Mouse (Mus musculus): ENCODE measurements around the gene Mrpl53. TPM values are rescaled to one million over a fixed set of nuclear protein-coding genes. Genes with fewer than 3 reads are reported as not detected.

The Mrpl53 gene
- polyA plus RNA-seq, 1 experiment, result 95.3 TPM

DNA sequence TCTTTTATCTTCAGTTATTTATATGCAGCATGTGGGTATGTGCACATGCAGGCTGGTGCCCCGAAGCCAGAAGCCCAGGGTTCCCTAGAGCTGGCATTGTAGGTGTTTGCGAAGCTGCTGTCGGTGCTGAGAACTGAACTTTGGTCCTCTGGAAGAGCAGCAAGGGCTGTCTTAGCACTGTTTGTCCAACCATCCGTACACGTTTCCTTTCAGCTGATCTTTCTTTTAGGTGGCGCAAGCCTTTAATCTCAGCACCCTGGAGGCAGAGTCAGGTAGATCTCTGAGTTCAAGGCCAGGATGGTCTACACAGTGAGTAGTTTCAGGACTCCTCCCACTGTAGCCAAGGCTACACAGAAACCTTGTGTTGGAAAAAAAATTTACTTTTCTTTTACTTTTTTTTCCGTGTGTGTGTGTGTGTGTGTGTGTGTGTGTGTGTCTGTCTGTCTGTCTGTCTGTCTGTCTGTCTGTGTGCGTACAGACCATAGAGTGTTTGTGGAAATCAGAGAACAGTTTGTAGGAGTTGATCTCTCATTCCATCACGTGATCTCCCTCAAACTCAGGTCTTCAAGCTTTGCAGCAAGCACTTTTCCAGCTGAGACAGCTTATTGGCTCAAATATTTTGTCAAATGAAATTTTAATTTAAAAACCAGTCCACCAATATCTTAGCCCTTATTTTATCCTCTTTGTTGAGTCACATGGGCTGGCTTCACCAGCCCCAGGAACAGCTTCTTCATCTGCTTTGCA lies 23.5 kb downstream of the Mrpl53 start:
- no peak for TF ChIP-seq CTCF (IDR thresholded peaks at IDR 0.05; ENCODE audit: extremely low read depth, insufficient read depth, low read length)
- no peak for TF ChIP-seq POLR2A (IDR thresholded peaks at IDR 0.05; ENCODE audit: extremely low read depth, insufficient read depth, low read length)
- Histone ChIP-seq H3K4me3 (ENCODE audit: insufficient read depth, low read length) (no peak overlapping the region), H3K4me1 (ENCODE audit: control insufficient read depth, insufficient read depth, low read length) (no peaks in the 10 kb centered on the region), H3K27ac (ENCODE audit: insufficient read depth, low read length) (no peak overlapping the region)

DNA sequence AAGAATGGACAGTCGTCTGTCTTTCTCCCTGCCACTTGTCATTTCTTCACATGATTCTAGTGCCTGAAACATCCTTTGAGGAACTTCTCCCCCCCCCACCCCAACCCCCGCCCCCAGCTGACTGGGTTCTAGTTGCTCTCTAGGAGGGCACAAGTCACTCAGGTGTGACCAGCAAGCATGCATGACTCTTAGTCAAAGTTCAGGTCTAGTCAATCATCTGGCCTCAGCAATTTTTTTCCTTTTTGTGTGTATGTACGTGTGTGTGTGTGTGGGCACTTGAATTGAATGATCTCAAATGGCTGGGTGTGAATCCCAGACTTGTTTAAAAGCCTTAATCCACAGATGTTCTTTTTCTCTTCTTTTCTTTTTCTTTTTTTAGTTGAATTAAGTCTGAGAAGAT lies 25.4 kb downstream of the Mrpl53 start:
- Histone ChIP-seq H3K27ac (ENCODE audit: insufficient read depth, low read length) (no peak overlapping the region), H3K4me3 (ENCODE audit: insufficient read depth, low read length) (no peak overlapping the region), H3K4me1 (ENCODE audit: control insufficient read depth, insufficient read depth, low read length) (no peaks in the 10 kb centered on the region)
- TF ChIP-seq POLR2A (IDR thresholded peaks at IDR 0.05; ENCODE audit: extremely low read depth, insufficient read depth, low read length) (no peak), CTCF (IDR thresholded peaks at IDR 0.05; ENCODE audit: extremely low read depth, insufficient read depth, low read length) (no peak)

DNA sequence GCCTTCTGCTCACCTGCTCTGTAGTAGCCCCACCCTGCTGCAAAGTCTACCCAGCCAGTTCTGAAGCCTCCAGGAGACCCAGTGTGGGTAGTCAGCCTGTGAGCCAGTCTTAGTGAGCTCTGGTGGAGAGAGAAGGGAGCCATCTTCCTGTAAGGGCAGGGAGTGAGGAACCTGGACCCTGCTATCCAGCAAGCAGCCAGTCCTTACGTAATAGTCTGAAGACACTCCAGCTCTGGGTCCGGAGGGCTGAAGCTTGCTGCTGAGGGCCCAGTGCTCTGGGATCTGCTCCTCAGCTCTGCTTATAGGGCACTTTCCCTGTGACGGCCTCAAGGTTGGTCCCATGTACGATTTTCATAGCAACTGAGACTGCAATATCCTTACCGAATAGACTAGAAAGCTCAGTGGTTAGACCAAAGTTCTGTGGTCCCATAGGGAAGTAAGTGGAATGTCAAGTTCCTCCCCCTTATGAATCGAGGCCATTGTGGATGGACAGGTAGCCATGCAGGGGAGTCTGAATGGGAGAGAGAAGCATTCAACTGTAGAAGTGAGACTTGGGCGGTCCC lies 26.2 kb downstream of the Mrpl53 start, which contains the start of gene Rtkn:
Gene Rtkn (plus strand): TSS at position 513 of the 563 bp plus-strand sequence.
- H3K27ac ChIP-seq (ENCODE audit: insufficient read depth, low read length), result peak within 1 kb of the TSS; percentile 89
- no peaks in the 10 kb centered on the region for H3K4me1 ChIP-seq (ENCODE audit: control insufficient read depth, insufficient read depth, low read length)
- TF ChIP-seq CTCF (IDR thresholded peaks at IDR 0.05; ENCODE audit: extremely low read depth, insufficient read depth, low read length) (no peak), POLR2A (IDR thresholded peaks at IDR 0.05; ENCODE audit: extremely low read depth, insufficient read depth, low read length) (no peak)
- H3K4me3 ChIP-seq (ENCODE audit: insufficient read depth, low read length), result peak within 1 kb of the TSS; percentile 54

DNA sequence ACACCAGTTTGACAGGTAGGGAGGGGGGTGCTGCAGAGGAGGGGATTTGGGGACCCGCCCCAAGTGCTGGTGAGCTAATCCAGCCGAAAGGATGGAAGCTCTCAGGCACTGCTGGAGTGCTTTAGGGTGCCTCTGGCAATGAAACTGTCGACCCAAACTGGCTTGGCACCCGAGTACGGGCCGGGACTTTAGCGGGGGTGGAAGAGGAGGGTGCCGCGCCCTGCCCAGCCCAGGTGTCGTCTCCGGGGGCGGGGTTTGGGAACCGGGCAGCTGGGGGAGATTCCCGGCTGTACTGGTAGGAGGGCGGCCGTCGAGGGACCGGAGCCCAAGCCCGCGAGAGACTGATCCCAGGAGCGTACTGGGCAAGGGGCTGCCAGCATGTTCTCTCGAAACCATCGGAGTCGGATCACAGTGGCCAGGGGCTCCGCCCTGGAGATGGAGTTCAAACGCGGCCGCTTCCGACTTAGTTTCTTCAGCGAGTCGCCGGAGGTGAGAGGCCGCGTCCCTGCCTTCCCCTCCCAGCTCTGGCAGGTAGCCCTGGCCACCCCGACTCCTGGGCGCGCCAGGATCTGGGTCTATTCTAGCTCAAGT lies 26.8 kb downstream of the Mrpl53 start:
- no peak for TF ChIP-seq CTCF (IDR thresholded peaks at IDR 0.05; ENCODE audit: extremely low read depth, insufficient read depth, low read length)
- no peak for TF ChIP-seq POLR2A (IDR thresholded peaks at IDR 0.05; ENCODE audit: extremely low read depth, insufficient read depth, low read length)
- peak overlapping the region; percentile 89 for H3K27ac ChIP-seq (ENCODE audit: insufficient read depth, low read length)
- H3K4me3 ChIP-seq (ENCODE audit: insufficient read depth, low read length), result peak overlapping the region; percentile 54
- H3K4me1 ChIP-seq (ENCODE audit: control insufficient read depth, insufficient read depth, low read length), result no peaks in the 10 kb centered on the region

DNA sequence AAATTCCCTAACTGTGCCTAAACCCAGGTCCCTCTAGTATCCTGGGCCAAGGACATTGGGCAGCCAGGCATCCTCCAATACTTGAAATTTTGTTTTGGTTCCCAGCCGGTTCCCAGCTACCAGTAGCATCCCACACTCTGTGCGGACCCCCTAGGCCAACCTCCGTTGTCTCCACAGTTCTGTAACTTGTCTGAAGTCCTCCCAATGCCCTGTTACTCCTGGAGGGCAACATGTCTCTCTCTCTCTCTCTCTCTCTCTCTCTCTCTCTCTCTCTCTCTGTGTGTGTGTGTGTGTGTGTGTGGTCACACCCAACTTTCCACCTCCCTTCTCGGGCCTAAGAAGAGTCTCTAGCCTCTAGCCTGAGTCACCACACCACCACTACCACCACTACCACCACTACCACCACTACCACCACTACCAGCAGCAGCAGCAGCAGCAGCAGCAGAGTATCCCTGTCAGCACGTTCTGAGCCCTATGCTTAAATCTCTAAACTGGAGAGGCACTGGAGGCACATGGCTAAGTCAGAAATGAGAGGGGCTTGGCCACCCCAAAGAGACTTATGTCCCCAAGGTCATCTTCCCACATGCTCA lies 27.5 kb downstream of the Mrpl53 start:
- TF ChIP-seq CTCF (IDR thresholded peaks at IDR 0.05; ENCODE audit: extremely low read depth, insufficient read depth, low read length) (no peak), POLR2A (IDR thresholded peaks at IDR 0.05; ENCODE audit: extremely low read depth, insufficient read depth, low read length) (no peak)
- peak overlapping the region; percentile 89 for H3K27ac ChIP-seq (ENCODE audit: insufficient read depth, low read length)
- no peaks in the 10 kb centered on the region for H3K4me1 ChIP-seq (ENCODE audit: control insufficient read depth, insufficient read depth, low read length)
- H3K4me3 ChIP-seq (ENCODE audit: insufficient read depth, low read length), result peak overlapping the region; percentile 54

DNA sequence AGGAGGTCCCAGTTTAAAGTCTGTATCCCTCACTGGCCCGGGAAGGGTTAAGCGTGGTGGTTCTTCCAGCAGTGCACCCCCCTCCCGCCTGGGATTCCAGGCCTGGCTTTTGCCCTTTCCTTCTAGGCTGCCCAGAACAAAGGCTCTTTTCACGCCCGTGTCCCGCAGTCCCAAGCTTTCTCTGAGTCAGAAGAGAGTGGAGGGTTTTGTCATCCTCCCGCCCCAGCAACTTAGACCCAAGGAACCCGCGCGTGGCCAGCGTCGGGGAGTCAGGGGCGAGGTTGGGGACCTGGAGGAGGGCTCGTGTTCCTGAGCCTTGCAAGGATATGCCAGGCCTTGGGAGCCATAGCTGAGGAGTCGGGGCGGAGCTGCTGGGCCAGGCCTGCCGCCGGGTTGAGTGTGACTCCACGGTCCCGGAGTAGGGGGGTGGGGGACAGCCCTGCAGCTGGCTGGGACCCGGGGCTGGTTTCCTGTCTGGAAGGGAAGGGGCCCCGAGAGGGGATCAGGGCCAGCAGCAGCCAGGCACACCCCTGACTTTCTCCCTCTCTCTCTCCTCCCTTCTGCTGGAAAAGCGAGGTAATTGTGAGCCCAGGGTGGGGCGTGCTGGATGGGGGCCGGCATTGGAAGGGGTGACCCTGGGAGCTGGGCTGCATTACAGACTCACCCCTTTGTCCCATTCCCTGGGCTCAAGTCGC lies 28.2 kb downstream of the Mrpl53 start:
- peak overlapping the region; percentile 54 for H3K4me3 ChIP-seq (ENCODE audit: insufficient read depth, low read length)
- TF ChIP-seq CTCF (IDR thresholded peaks at IDR 0.05; ENCODE audit: extremely low read depth, insufficient read depth, low read length), result no peak
- H3K27ac ChIP-seq (ENCODE audit: insufficient read depth, low read length), result peak overlapping the region; percentile 89
- H3K4me1 ChIP-seq (ENCODE audit: control insufficient read depth, insufficient read depth, low read length), result no peaks in the 10 kb centered on the region

DNA sequence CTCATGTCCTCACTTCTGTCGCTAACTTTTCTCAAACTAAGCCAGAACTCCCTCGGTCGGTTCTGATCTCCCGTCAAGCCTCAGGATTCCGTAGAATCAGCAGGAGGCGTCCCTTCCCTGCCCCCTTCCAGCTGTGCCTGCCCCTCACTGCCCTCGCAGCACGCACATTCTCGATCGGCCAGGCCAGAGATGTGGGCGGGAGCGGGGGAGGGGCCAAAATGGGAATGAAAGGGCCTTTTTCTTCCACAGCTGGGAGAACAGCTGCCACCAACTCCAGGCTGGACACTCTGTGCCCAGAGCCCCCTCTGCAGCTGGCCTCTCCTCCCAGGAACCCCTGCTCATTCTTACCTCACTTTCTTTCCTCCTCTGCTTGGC lies 28.7 kb downstream of the Mrpl53 start:
- peak overlapping the region; percentile 54 for H3K4me3 ChIP-seq (ENCODE audit: insufficient read depth, low read length)
- peak overlapping the region; percentile 94 for H3K27ac ChIP-seq (ENCODE audit: insufficient read depth, low read length)
- H3K4me1 ChIP-seq (ENCODE audit: control insufficient read depth, insufficient read depth, low read length), result no peaks in the 10 kb centered on the region
- no peak for TF ChIP-seq CTCF (IDR thresholded peaks at IDR 0.05; ENCODE audit: extremely low read depth, insufficient read depth, low read length)
- TF ChIP-seq POLR2A (IDR thresholded peaks at IDR 0.05; ENCODE audit: extremely low read depth, insufficient read depth, low read length), result no peak

DNA sequence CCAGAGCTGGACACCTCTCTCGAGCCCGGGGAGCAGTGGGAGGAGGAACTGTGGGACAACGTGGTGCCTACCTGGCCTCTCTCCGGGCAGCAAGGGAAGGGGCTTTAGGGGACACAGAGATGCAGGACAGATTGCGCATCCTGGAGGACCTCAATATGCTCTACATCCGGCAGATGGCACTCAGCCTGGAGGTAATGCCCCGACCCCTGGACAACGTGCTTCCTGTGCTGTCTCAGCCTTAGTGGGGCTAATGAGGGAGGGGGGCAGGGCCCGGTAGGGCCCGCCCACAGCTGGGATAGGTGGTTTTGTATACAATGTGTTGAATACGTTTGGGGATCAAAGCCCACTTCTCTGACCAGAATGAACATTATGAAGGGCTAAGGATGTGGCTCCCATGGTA lies 29.2 kb downstream of the Mrpl53 start:
- no peak for TF ChIP-seq CTCF (IDR thresholded peaks at IDR 0.05; ENCODE audit: extremely low read depth, insufficient read depth, low read length)
- no peak for TF ChIP-seq POLR2A (IDR thresholded peaks at IDR 0.05; ENCODE audit: extremely low read depth, insufficient read depth, low read length)
- Histone ChIP-seq H3K27ac (ENCODE audit: insufficient read depth, low read length) (peak overlapping the region; percentile 94), H3K4me3 (ENCODE audit: insufficient read depth, low read length) (peak overlapping the region; percentile 54), H3K4me1 (ENCODE audit: control insufficient read depth, insufficient read depth, low read length) (no peaks in the 10 kb centered on the region)

DNA sequence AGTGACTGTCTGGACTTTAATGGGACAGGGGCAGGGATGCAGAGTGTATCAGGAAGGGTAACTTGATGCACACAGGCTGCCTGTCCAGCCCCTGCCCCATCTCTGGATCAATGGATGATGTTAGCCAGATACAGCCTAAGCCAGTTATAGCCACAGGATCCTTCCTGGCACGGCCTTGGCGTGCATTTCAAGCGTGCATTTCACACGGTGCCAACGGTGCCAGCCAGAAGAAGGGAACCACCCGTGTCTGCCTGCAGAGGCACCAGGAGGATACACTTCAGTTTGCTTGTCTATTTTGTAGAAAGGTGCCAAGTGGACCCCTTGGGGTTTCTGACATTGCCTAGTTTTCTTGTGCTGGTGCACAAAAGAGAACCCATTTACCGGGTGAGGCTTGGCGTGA lies 31.2 kb downstream of the Mrpl53 start:
- H3K27ac ChIP-seq (ENCODE audit: insufficient read depth, low read length), result no peak overlapping the region
- H3K4me3 ChIP-seq (ENCODE audit: insufficient read depth, low read length), result no peak overlapping the region
- no peaks in the 10 kb centered on the region; the same call in none of the 2 replicates for H3K4me1 ChIP-seq (ENCODE audit: control insufficient read depth, insufficient read depth, low read length)
- TF ChIP-seq CTCF (IDR thresholded peaks at IDR 0.05; ENCODE audit: extremely low read depth, insufficient read depth, low read length) (no peak), POLR2A (IDR thresholded peaks at IDR 0.05; ENCODE audit: extremely low read depth, insufficient read depth, low read length) (no peak)
